Mouse (Mus musculus) heart, embryonic 14.5 days (tissue): ENCODE data around the gene Myh11. TPM values are rescaled to one million over a fixed set of nuclear protein-coding genes. Genes with fewer than 3 reads are reported as not detected.

ENCODE experiments used
- ATAC-seq: fragments of 200-750 bp; cut with Nextera tagmentation; 2 replicates; pipeline ENCODE4 v1.8.0; 2017; ENCODE audit warnings: low read depth, moderate TSS enrichment; ENCODE audit not compliant: insufficient number of reproducible peaks, insufficient read depth, low FRiP score
- H3K27ac ChIP-seq, 2 experiments: fragments of 200-500 bp in 1 of 2; fragments of 300-500 bp in 1 of 2; sonication (generic) in 1 of 2; replicated peaks in 1 of 2; 2 replicates each; pipeline ENCODE4 v1.5.1; 2012 to 2014; ENCODE audit warnings: low read depth in 2 of 2, low read length in 2 of 2, control low read depth in 1 of 2, mild to moderate bottlenecking in 1 of 2, mixed read lengths in 1 of 2; ENCODE audit not compliant: control insufficient read depth in 1 of 2, insufficient read depth in 1 of 2
- H3K27me3 ChIP-seq: fragments of 300-500 bp; sonication (generic); 2 replicates; pipeline ENCODE4 v1.6.1; 2014; ENCODE audit warnings: mild to moderate bottlenecking, low read length, control low read depth; ENCODE audit not compliant: control insufficient read depth, insufficient read depth
- H3K36me3 ChIP-seq: fragments of 300-500 bp; sonication (generic); 2 replicates; pipeline ENCODE4 v1.6.1; 2014; ENCODE audit warnings: mild to moderate bottlenecking, control low read depth, low read length, mixed read lengths; ENCODE audit not compliant: control insufficient read depth, insufficient read depth
- H3K4me1 ChIP-seq, 2 experiments: fragments of 200-500 bp in 1 of 2; fragments of 300-500 bp in 1 of 2; sonication (generic) in 1 of 2; 2 replicates each; pipeline ENCODE4 v1.6.1; 2012 to 2014; ENCODE audit warnings: low read length in 2 of 2, control low read depth in 1 of 2, mixed read lengths in 1 of 2; ENCODE audit not compliant: control insufficient read depth in 2 of 2, insufficient read depth in 2 of 2
- H3K4me2 ChIP-seq: fragments of 300-500 bp; sonication (generic); 2 replicates; pipeline ENCODE4 v1.6.1; 2014; ENCODE audit warnings: mild to moderate bottlenecking, low read length
- H3K4me3 ChIP-seq, 2 experiments: fragments of 200-500 bp in 1 of 2; fragments of 300-500 bp in 1 of 2; sonication (generic) in 1 of 2; 2 replicates each; pipeline ENCODE4 v1.5.1; 2012 to 2014; ENCODE audit warnings: low read length in 2 of 2, mild to moderate bottlenecking in 2 of 2, control low read depth in 1 of 2, low read depth in 1 of 2, moderate library complexity in 1 of 2; ENCODE audit not compliant: control insufficient read depth in 1 of 2, insufficient read depth in 1 of 2
- H3K9ac ChIP-seq: fragments of 300-500 bp; sonication (generic); 2 replicates; pipeline ENCODE4 v1.6.1; 2014; ENCODE audit warnings: mild to moderate bottlenecking, low read length
- H3K9me3 ChIP-seq: fragments of 300-500 bp; sonication (generic); 2 replicates; pipeline ENCODE4 v1.6.1; 2016; ENCODE audit warnings: low read length, control low read depth; ENCODE audit not compliant: control insufficient read depth
- WGBS: fragments of 180-500 bp; shearing (Covaris S2); extraction: QIAGEN DNeasy Blood & Tissue Kit; methylation state at CpG from one replicate; pipeline ENCODE4 v1.1.7; 2014; 5-methylcytosine and 5-hydroxymethylcytosine counted together
- polyA plus RNA-seq: library from polyadenylated mRNA; unstranded; fragments of >200 nt; fragmentation: Nextera tagmentation; extraction: Ambion mirVana; gene quantifications from 2 replicates; pipeline ENCODE4 v1.2.1, GENCODE M21; 2014

Myh11 gene
- 0.57 and 1.9 TPM in 2 replicates for polyA plus RNA-seq

DNA sequence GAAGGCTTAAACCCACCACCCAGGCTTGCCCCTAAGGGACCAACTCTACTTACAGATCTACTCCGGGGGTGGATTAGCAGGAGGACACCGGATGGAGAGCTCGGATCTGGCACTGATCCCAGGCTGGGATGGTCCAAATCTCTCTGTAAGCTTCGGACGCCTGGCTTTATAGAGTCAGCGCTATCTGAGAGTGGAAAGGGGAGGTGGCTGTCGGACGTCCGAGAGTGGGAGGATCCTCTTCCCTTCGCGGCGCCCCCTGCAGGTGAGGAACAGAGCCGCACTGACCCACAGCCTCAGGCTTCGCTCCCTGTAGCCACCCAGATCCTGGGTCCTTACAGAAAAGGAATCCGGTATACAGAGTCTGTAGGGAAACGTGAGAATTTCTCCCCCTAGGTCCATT is at the start of gene Myh11:
Myh11 (minus strand) TSS at position 150 of the 400 bp plus-strand sequence.
- Histone ChIP-seq H3K4me2 (peak within 1 kb of the TSS; percentile 60), H3K27me3 (peaks cover 81% of the 10 kb centered on the region), H3K9me3 (no peaks in the 10 kb centered on the region), H3K27ac (no peak within 1 kb of the TSS), H3K9ac (peak within 1 kb of the TSS; percentile 12; the same call in 1 of the 2 replicates), H3K4me3 (peak within 1 kb of the TSS; percentile 14 to 29; a peak in 3 of 4 replicates), H3K4me1 (peaks cover 9 to 18% of the 10 kb centered on the region in 2 experiments), H3K36me3 (no peaks in the 10 kb centered on the region)
- ATAC-seq, result peak; percentile 49; the same call in 1 of the 2 replicates
- WGBS, result 4% methylated on average over 16 of the region's 16 CpGs

DNA sequence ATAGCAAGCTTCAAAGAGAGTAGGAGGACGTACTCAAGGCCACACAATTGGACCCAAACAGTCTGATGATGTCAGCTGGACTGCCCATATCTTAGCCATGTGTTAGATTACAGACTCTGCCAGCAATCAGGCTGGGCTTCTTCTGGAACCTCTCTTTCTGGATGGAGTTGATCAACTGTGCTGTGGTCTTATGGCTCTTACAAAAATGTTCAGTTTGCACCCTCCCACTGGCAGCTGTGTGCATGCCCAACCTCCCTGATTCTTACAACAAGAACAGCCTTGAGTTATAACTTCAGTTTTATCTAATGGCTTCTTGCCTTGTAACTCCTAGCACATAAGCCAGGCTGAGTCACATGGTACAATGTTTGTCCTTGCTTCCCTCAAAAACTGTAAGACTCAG is 37.0 kb upstream of the Myh11 start:
- no peak overlapping the region for H3K9ac ChIP-seq

DNA sequence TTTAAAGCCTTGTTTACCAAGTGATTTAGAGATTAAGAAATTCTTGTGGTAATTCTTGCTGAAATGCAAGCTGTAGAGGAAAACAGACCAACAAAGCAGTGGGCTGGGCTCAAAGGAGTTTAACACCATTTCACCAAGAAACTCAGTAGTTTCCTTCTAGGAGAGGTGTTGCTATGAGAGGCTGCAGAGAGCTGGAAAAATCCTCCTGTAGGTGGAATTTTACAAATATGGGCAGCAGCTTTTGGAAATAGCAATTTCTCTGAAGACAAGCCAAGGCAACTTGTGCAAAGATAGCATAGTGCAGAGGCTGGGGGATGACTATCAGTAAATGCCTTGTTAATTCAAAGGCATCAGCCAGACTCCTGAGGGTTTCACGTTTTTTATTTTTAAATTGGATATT is 29.3 kb upstream of the Myh11 start:
- H3K4me2 ChIP-seq, result no peak overlapping the region
- H3K27ac ChIP-seq, result no peak overlapping the region
- H3K4me3 ChIP-seq, result no peak overlapping the region
- no peaks in the 10 kb centered on the region for H3K9me3 ChIP-seq
- H3K36me3 ChIP-seq, result no peaks in the 10 kb centered on the region
- 26% methylated on average over 1 of the region's 1 CpGs for WGBS
- peaks cover 0 to 11% of the 10 kb centered on the region in 2 experiments; a peak in 3 of 4 replicates for H3K4me1 ChIP-seq
- H3K9ac ChIP-seq, result no peak overlapping the region
- H3K27me3 ChIP-seq, result peaks cover 4% of the 10 kb centered on the region
- no peak for ATAC-seq

More for the DNA sequence above, 37.0 kb upstream of the Myh11 start:
- H3K9me3 ChIP-seq, result no peaks in the 10 kb centered on the region
- H3K27ac ChIP-seq, result no peak overlapping the region
- H3K4me3 ChIP-seq, result no peak overlapping the region
- H3K4me1 ChIP-seq, result no peaks in the 10 kb centered on the region
- no peaks in the 10 kb centered on the region for H3K36me3 ChIP-seq
- no peak overlapping the region for H3K4me2 ChIP-seq
- no peak for ATAC-seq
- H3K27me3 ChIP-seq, result no peaks in the 10 kb centered on the region
- 38% methylated on average over 1 of the region's 1 CpGs for WGBS

DNA sequence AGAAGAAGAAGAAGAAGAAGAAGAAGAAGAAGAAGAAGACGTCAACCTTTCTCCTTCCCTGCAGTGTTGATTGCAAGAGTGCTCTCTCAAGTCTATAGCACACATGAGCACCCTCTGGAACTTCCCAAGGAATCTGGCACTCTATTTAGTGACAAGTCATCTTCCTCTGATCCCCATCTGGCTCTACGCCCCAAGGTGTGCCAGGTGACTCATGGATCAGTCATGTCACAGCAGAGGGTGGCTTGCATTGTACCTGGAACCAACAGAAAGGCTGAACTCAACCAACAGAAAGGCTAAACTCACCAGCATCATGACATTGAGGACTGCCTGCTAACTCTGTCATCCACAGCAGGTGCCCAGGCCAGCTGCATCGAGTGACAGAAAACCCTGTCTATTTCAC is 28.5 kb upstream of the Myh11 start:
- H3K4me2 ChIP-seq, result no peak overlapping the region
- H3K27me3 ChIP-seq, result peaks cover 4% of the 10 kb centered on the region
- H3K4me3 ChIP-seq, result no peak overlapping the region
- no peak overlapping the region for H3K27ac ChIP-seq
- WGBS, result 82% methylated on average over 3 of the region's 3 CpGs
- peaks cover 0 to 13% of the 10 kb centered on the region in 2 experiments; a peak in 3 of 4 replicates for H3K4me1 ChIP-seq
- no peaks in the 10 kb centered on the region for H3K9me3 ChIP-seq
- H3K36me3 ChIP-seq, result no peaks in the 10 kb centered on the region
- no peak for ATAC-seq
- no peak overlapping the region for H3K9ac ChIP-seq

DNA sequence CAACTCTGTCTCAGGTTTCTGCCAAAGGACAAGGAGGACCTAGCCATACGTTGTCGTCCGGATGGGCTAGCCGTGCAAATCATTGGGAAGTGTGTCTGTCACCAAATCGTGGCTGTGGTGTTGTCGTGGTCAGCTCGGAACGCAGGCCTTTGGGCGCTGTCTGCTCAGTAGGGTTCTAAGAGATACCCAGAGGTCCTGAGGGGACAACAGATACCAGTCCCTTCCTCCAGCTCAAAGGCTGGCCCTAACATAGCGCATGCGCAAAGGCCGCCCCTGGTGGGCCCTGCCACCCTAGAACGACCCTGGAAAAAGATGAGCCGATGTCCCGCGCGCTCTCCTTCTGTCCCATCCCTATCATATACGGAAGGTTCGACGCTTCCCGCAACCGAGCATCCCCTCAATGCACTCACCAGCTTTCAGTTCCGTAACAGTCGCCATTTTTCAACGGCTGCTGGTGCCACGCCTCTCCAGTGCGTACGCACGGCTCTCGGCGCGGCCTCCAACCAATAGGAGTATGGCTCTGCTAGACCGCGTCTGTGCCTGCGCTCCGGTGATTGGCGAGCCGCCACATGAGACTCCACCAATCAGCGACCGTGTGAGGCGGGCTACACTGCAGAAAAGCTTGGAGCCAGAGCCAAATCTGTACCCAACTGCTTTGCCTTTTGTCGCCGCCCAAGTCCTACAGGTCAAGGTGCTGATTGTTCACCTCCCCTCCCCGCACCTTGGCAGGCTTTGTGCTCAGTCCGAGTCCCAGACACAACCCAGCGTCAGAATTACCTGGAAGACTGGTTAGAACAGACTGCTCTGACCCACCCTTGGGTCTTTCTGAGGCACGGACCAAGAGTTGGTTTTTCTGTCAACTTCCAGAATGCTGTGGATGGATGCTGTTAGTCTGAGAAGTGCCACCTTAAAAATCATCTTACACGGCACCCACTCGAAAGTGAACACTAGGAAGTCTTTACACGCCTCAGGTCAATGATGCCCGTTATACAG is 26.0 kb upstream of the Myh11 start, which contains the start of gene Fopnl:
Fopnl (minus strand) TSS at position 522 of the 993 bp plus-strand sequence.
- peak within 1 kb of the TSS; percentile 53 to 72; a peak in 3 of 4 replicates for H3K27ac ChIP-seq
- peak; percentile 100 for ATAC-seq
- H3K9me3 ChIP-seq, result no peaks in the 10 kb centered on the region
- peak within 1 kb of the TSS; percentile 69 to 95 for H3K4me3 ChIP-seq
- peak within 1 kb of the TSS; percentile 85 for H3K4me2 ChIP-seq
- peaks cover 0 to 13% of the 10 kb centered on the region in 2 experiments; a peak in 3 of 4 replicates for H3K4me1 ChIP-seq
- H3K36me3 ChIP-seq, result peaks cover 15% of the 10 kb centered on the region
- peaks cover 4% of the 10 kb centered on the region for H3K27me3 ChIP-seq
- 3% methylated on average over 51 of the region's 51 CpGs for WGBS
- H3K9ac ChIP-seq, result peak within 1 kb of the TSS; percentile 75

DNA sequence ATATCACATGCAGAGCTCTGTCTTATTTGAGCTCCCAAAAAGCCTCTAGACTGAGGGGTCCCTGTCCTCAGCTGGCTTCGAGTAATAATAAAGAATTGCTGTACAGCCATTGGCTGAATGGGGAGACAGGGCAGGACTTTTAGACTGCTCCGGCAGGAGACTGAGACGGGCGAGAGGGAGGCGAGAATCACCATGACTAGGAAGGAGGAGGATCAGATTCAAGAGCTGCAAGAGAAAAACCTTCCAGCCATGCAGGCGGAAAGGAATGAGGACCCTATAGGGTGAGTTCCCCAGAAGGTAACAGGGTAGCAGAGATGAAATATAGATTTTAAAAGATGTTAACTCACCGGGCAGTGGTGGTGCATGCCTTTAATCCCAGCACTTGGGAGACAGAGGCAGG is 21.7 kb upstream of the Myh11 start:
- Histone ChIP-seq H3K27me3 (no peaks in the 10 kb centered on the region), H3K9me3 (no peaks in the 10 kb centered on the region), H3K4me2 (no peak overlapping the region), H3K36me3 (peaks cover 46% of the 10 kb centered on the region), H3K4me1 (peaks cover 0 to 13% of the 10 kb centered on the region in 2 experiments; a peak in 3 of 4 replicates), H3K9ac (no peak overlapping the region), H3K4me3 (no peak overlapping the region), H3K27ac (no peak overlapping the region)
- WGBS, result 94% methylated on average over 7 of the region's 7 CpGs
- no peak for ATAC-seq

DNA sequence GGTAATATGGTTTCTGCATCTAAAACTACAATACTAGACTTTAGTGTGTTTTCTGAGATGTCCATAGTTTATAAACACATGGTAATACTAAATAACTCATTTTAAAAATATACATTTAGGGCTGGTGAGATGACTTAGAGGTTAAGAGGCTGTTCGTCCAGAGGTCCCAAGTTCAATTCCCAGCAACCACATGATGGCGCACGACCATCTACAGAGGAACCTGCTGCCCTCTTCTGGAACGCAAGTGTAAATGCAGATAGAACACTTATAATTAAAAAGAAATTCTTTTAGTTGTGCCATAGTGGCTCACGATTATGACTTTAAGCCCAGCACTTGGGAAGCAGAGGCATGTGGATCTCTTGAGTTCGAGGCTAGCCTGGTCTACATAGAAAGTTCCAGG is 20.2 kb upstream of the Myh11 start:
- Histone ChIP-seq H3K9me3 (no peaks in the 10 kb centered on the region), H3K9ac (no peak overlapping the region), H3K4me2 (no peak overlapping the region), H3K4me3 (no peak overlapping the region), H3K36me3 (peaks cover 56% of the 10 kb centered on the region), H3K4me1 (peaks cover 0 to 10% of the 10 kb centered on the region in 2 experiments; a peak in 3 of 4 replicates), H3K27me3 (no peaks in the 10 kb centered on the region), H3K27ac (no peak overlapping the region)
- no peak for ATAC-seq
- 54% methylated on average over 6 of the region's 6 CpGs for WGBS
